Mouse (Mus musculus) heart, postnatal 0 days (tissue): ENCODE measurements around the gene Cp. TPM values are rescaled to one million over a fixed set of nuclear protein-coding genes. Genes with fewer than 3 reads are reported as not detected.
A peak's percentile ranks its signal among the peaks of the same experiment; 100 is the strongest.
"Not testable (repeated sequence)": the region's sequence is repeated elsewhere in the genome, so short reads cannot be mapped to it uniquely, and the experiment has no call there.

Experiments
- ATAC-seq: fragments of 200-750 bp; cut with Nextera tagmentation; 2 replicates; pipeline ENCODE4 v1.8.0; 2017; ENCODE audit warnings: low read depth, moderate number of reproducible peaks, moderate library complexity; ENCODE audit not compliant: insufficient read depth
- DNase-seq: peaks from one replicate; pipeline ENCODE4 v3.0.0-alpha.2; 2016; ENCODE audit warnings: low spot score
- H3K27ac ChIP-seq: fragments of 300-500 bp; sonication (generic); 2 replicates; pipeline ENCODE4 v1.5.1; 2014; ENCODE audit warnings: low read depth, mild to moderate bottlenecking
- H3K27me3 ChIP-seq: fragments of 300-500 bp; sonication (generic); 2 replicates; pipeline ENCODE4 v1.6.1; 2014; ENCODE audit warnings: low read length, mixed read lengths; ENCODE audit not compliant: control insufficient read depth, insufficient read depth
- H3K36me3 ChIP-seq: fragments of 300-500 bp; sonication (generic); replicated peaks from 2 replicates; pipeline ENCODE4 v1.6.1; 2014; ENCODE audit warnings: low read length, mixed read lengths; ENCODE audit not compliant: control insufficient read depth, insufficient read depth
- H3K4me1 ChIP-seq: fragments of 300-500 bp; sonication (generic); 2 replicates; pipeline ENCODE4 v1.6.1; 2014; ENCODE audit warnings: antibody characterized with exemption; ENCODE audit not compliant: control insufficient read depth, insufficient read depth
- H3K4me2 ChIP-seq: fragments of 300-500 bp; sonication (generic); 2 replicates; pipeline ENCODE4 v1.6.1; 2014; ENCODE audit warnings: low read depth, mild to moderate bottlenecking, low read length, moderate library complexity
- H3K4me3 ChIP-seq: fragments of 300-500 bp; sonication (generic); 2 replicates; pipeline ENCODE4 v1.5.1; 2014; ENCODE audit warnings: low read depth, low read length
- H3K9ac ChIP-seq: fragments of 300-500 bp; sonication (generic); replicated peaks from 2 replicates; pipeline ENCODE4 v1.6.1; 2014; ENCODE audit warnings: low read depth, low read length, mixed read lengths
- H3K9me3 ChIP-seq: fragments of 300-500 bp; sonication (generic); replicated peaks from 2 replicates; pipeline ENCODE4 v1.6.1; 2016; ENCODE audit warnings: low read length; ENCODE audit not compliant: control insufficient read depth
- CTCF ChIP-seq: IDR thresholded peaks from 2 replicates; pipeline ENCODE4 v1.5.1; 2016; ENCODE audit warnings: antibody characterized with exemption, control low read depth, low read depth
- EP300 ChIP-seq: IDR thresholded peaks from 2 replicates; pipeline ENCODE4 v1.6.1; 2016; ENCODE audit warnings: antibody characterized with exemption, low read depth
- whole genome bisulfite sequencing: fragments of 180-500 bp; shearing (Covaris S2); extraction: QIAGEN DNeasy Blood & Tissue Kit; methylation state at CpG from one replicate; pipeline ENCODE4 v1.1.7; 2014; 5-methylcytosine and 5-hydroxymethylcytosine counted together
- polyA plus RNA-seq: library from polyadenylated mRNA; unstranded; fragments of >200 nt; fragmentation: Nextera tagmentation; extraction: Ambion mirVana; gene quantifications from 2 replicates; pipeline ENCODE4 v1.2.1, GENCODE M21; 2015
- total RNA-seq: library from RNA; depleted of rRNA; stranded (reverse); fragments of >200 nt; gene quantifications from 2 replicates; pipeline ENCODE4 v1.2.3, GENCODE M21; 2014; ENCODE audit warnings: low replicate concordance; rRNA removed

Cp gene
- total RNA-seq (17.8 and 19.0 TPM in 2 replicates), polyA plus RNA-seq (6.5 and 7.0 TPM in 2 replicates)

- WGBS: 36% methylated on average over 5 of the region's 5 CpGs
- peak within 1 kb of the TSS; percentile 42 for H3K4me2 ChIP-seq
- ATAC-seq: no peak
- TF ChIP-seq CTCF: no peak
- TF ChIP-seq EP300: no peak
- no peaks in the 10 kb centered on the region for H3K36me3 ChIP-seq
- peaks cover 36% of the 10 kb centered on the region for H3K4me1 ChIP-seq
- H3K4me3 ChIP-seq: 0 out of 2 replicates have a peak within 1 kb of the TSS, but pooled peaks have one; percentile 5
- DNase-seq: peak; percentile 71
- peak within 1 kb of the TSS; percentile 78 for H3K27ac ChIP-seq
- H3K9ac ChIP-seq: peak within 1 kb of the TSS; percentile 6; the same call in 1 of the 2 replicates
- no peaks in the 10 kb centered on the region for H3K9me3 ChIP-seq
- H3K27me3 ChIP-seq: no peaks in the 10 kb centered on the region
These were observed at the start of gene Cp for GRCm38 (mm10) chr3:19956885-19957284. Cp (plus strand) TSS chr3:19957054.

- Histone ChIP-seq H3K9me3 (no peaks in the 10 kb centered on the region), H3K27me3 (no peaks in the 10 kb centered on the region), H3K27ac (no peak overlapping the region), H3K36me3 (no peaks in the 10 kb centered on the region), H3K9ac (no peak overlapping the region), H3K4me3 (no peak overlapping the region), H3K4me1 (peaks cover 9% of the 10 kb centered on the region; the same call in 1 of the 2 replicates), H3K4me2 (no peak overlapping the region)
- no peak for TF ChIP-seq EP300
- no peak for TF ChIP-seq CTCF
- no peak for DNase-seq
- no peak for ATAC-seq
These were observed 8.3 kb upstream of the Cp start for GRCm38 (mm10) chr3:19948552-19948951.

DNA sequence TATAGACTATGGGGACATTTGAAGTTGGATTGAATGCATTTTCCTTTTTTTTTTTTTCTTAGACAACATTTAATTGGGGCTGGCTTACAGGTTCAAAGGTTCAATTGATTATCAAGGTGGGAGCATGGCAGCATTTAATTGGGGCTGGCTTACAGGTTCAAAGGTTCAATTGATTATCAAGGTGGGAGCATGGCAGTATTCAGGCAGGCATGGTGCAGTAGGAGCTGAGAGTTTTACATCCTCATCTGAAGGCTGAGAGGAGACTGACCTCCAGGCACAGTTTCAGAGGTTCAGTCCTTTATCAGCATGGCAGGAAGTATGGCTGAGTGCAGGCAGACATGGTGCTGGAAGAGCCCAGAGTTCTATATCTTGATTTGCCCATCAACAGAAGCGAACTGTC lies 7.5 kb upstream of the Cp start:
- peaks cover 11% of the 10 kb centered on the region for H3K4me1 ChIP-seq
- WGBS: 69% methylated on average over 1 of the region's 1 CpGs
- not testable (repeated sequence) for H3K27ac ChIP-seq, DNase-seq, ATAC-seq, H3K4me3 ChIP-seq, H3K9ac ChIP-seq, H3K36me3 ChIP-seq, H3K9me3 ChIP-seq, H3K4me2 ChIP-seq, H3K27me3 ChIP-seq

- Histone ChIP-seq H3K4me1 (peaks cover 28% of the 10 kb centered on the region), H3K9me3 (no peaks in the 10 kb centered on the region), H3K36me3 (no peaks in the 10 kb centered on the region), H3K9ac (no peak overlapping the region), H3K27me3 (no peaks in the 10 kb centered on the region), H3K4me2 (no peak overlapping the region), H3K27ac (peak overlapping the region; percentile 94), H3K4me3 (no peak overlapping the region)
- DNase-seq (no peak), ATAC-seq (no peak)
- TF ChIP-seq EP300 (no peak), CTCF (no peak)
- WGBS: 36% methylated on average over 1 of the region's 1 CpGs
These were observed 3.4 kb upstream of the Cp start for GRCm38 (mm10) chr3:19953425-19953824.

DNA sequence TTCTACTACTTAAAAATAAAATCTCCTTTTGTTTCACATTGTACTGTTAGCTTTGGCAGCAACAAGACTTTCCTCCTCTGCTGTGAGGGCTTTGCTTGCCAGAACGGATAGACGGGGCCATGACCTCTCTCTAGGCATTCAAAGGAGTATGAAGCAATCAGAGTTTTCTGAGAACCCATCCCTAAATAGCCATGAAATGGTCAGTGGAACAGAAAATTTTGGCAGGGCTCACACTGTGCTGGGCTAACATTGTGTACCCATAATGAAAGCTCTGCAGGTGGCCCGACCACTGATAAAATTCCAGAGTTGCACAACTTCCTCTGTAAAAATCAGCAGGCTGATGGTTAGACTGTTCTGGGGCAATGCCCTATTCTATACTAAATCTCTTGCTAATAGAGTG lies 3.0 kb upstream of the Cp start:
- Histone ChIP-seq H3K27ac (peak overlapping the region; percentile 94), H3K36me3 (no peaks in the 10 kb centered on the region), H3K4me3 (no peak overlapping the region), H3K9ac (no peak overlapping the region), H3K9me3 (no peaks in the 10 kb centered on the region), H3K4me2 (no peak overlapping the region), H3K4me1 (peaks cover 32% of the 10 kb centered on the region), H3K27me3 (no peaks in the 10 kb centered on the region)
- ATAC-seq (peak; percentile 97), DNase-seq (peak; percentile 97)
- 7% methylated on average over 3 of the region's 3 CpGs for WGBS
- TF ChIP-seq EP300: peak; percentile 98
- TF ChIP-seq CTCF: no peak

DNA sequence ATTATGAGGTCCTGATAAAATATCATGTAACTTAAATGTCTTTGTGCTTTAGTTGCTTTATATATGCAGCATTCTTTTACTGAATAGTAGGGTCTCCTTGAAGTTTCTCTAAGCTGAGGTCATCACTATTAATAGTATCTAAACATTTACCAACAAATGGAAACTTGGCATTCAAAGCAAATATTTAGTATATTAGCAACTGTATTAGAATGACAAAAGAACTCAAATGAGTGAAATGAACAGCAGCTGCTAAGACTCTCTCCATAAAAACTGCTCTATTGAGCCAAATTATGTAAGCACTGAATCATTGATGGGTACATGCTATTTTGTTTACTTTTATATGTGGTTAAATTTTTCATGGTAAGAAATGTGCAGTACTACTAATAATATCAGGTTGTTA lies 1.2 kb downstream of the Cp start:
- DNase-seq (peak; percentile 78), ATAC-seq (no peak)
- Histone ChIP-seq H3K4me3 (0 out of 2 replicates have a peak overlapping the region, but pooled peaks have one; percentile 5), H3K27me3 (no peaks in the 10 kb centered on the region), H3K9me3 (no peaks in the 10 kb centered on the region), H3K9ac (no peak overlapping the region), H3K27ac (peak overlapping the region; percentile 78), H3K36me3 (no peaks in the 10 kb centered on the region), H3K4me1 (peaks cover 33% of the 10 kb centered on the region), H3K4me2 (no peak overlapping the region)
- no peak for TF ChIP-seq EP300
- no peak for TF ChIP-seq CTCF
